In the genomic region with DNA sequence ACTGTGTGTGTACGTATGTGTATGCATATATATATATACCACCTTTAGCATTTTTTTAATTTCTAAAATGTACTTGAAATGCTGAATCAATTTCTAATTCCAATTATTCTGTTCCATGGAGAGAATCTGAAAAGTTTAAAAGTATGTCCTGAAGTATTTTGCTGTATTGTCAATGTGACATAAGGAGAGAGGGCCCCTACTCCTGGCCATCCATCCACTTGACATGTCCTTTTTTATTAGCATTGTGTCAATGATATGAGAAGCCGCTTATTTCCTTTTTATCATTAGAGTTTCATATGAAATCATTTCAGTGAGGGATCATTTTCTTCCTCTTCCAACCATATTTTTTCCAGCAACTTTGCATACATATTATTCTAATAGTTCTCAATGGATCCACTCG, we compare ENCODE assay signal across 32 mouse cellular contexts. TPM values are rescaled to one million over a fixed set of nuclear protein-coding genes. Genes with fewer than 3 reads are reported as not detected.
DNase-seq lines count a peak whose midpoint lies in the region; ATAC-seq and TF ChIP-seq lines count a peak whose summit lies in the region.
"Had no signal": no experiment of that assay in that cellular context is flagged by ENCODE, and none has a peak within 500 bp of the region (broad histone marks: within the 10 kb centered on the region; RNA-seq: fewer than 3 reads in every experiment).

No protein-coding gene starts in this region.

- H3K9ac ChIP-seq in forebrain, postnatal 0 days, result no peak overlapping the region
- no peak overlapping the region for H3K9ac ChIP-seq in neural tube, embryonic 11.5 days (ENCODE audit: low read length)
- H3K9ac ChIP-seq in hindbrain, postnatal 0 days (replicated peaks; ENCODE audit: low read length), result no peak overlapping the region
- H3K9ac ChIP-seq in kidney, embryonic 14.5 days (ENCODE audit: low read depth, low read length), result no peak overlapping the region
- H3K9ac ChIP-seq: heart, embryonic 13.5 days; intestine, embryonic 15.5 days; limb, embryonic 15.5 days; liver, embryonic 13.5 days; stomach, embryonic 15.5 days had no signal

- no peak for DNase-seq in forebrain, embryonic 10.5 days (ENCODE audit: extremely low spot score, low spot score)
- DNase-seq in forebrain, postnatal 0 days, result no peak
- DNase-seq in neural tube, embryonic 11.5 days (ENCODE audit: low spot score), result no peak
- DNase-seq in neural tube, embryonic 10.5 days (ENCODE audit: extremely low spot score, low spot score), result no peak
- no peak for DNase-seq in hindbrain, postnatal 0 days (ENCODE audit: low spot score)
- no peak for DNase-seq in lung, postnatal 36 days
- DNase-seq in right cerebral cortex, postnatal 14 days, result no peak
- DNase-seq: adrenal gland, adult 2 months; cerebellum, adult 2 months; gastrocnemius, adult 2 months; gastrocnemius, postnatal 36 days; heart, adult 2 months; heart, postnatal 10 days; kidney, adult 8-10 months; kidney, postnatal 14 days; layer of hippocampus, adult 9-11 months; liver, embryonic 13.5 days; lung, adult 18-20 months had no signal

- no peak overlapping the region for H3K4me2 ChIP-seq in forebrain, postnatal 0 days (ENCODE audit: low read depth)
- H3K4me2 ChIP-seq in neural tube, embryonic 11.5 days (ENCODE audit: low read depth), result no peak overlapping the region
- H3K4me2 ChIP-seq in hindbrain, postnatal 0 days (ENCODE audit: low read depth, low read length), result peak overlapping the region; percentile 23
- no peak overlapping the region for H3K4me2 ChIP-seq in kidney, embryonic 14.5 days (replicated peaks; ENCODE audit: low read depth, low read length)
- H3K4me2 ChIP-seq: heart, embryonic 13.5 days; intestine, embryonic 15.5 days; limb, embryonic 15.5 days; liver, embryonic 13.5 days; stomach, embryonic 15.5 days had no signal

- no peaks in the 10 kb centered on the region for H3K9me3 ChIP-seq in forebrain, embryonic 10.5 days
- no peaks in the 10 kb centered on the region for H3K9me3 ChIP-seq in forebrain, postnatal 0 days (ENCODE audit: low read length)
- no peaks in the 10 kb centered on the region for H3K9me3 ChIP-seq in neural tube, embryonic 11.5 days (ENCODE audit: control insufficient read depth, low read length)
- no peaks in the 10 kb centered on the region for H3K9me3 ChIP-seq in hindbrain, postnatal 0 days (ENCODE audit: low read length)
- no peaks in the 10 kb centered on the region for H3K9me3 ChIP-seq in kidney, embryonic 14.5 days (ENCODE audit: control insufficient read depth, low read length)
- H3K9me3 ChIP-seq: heart, embryonic 13.5 days; intestine, embryonic 15.5 days; limb, embryonic 10.5 days; limb, embryonic 15.5 days; liver, embryonic 13.5 days; stomach, embryonic 15.5 days had no signal

- peaks cover 38% of the 10 kb centered on the region for H3K4me1 ChIP-seq in forebrain, embryonic 10.5 days
- peaks cover 5% of the 10 kb centered on the region; the same call in 1 of the 2 replicates for H3K4me1 ChIP-seq in forebrain, postnatal 0 days (ENCODE audit: insufficient read depth)
- H3K4me1 ChIP-seq in neural tube, embryonic 11.5 days (ENCODE audit: control insufficient read depth, insufficient read depth, low read length), result peaks cover 3% of the 10 kb centered on the region; the same call in 1 of the 2 replicates
- no peaks in the 10 kb centered on the region for H3K4me1 ChIP-seq in hindbrain, postnatal 0 days (ENCODE audit: insufficient read depth, low read length)
- no peaks in the 10 kb centered on the region for H3K4me1 ChIP-seq in kidney, embryonic 14.5 days (ENCODE audit: control insufficient read depth, insufficient read depth, low read length)
- H3K4me1 ChIP-seq: heart, embryonic 13.5 days; intestine, embryonic 15.5 days; limb, embryonic 15.5 days; liver, embryonic 13.5 days; stomach, embryonic 15.5 days had no signal

- H3K4me3 ChIP-seq in forebrain, embryonic 10.5 days, result no peak overlapping the region
- no peak overlapping the region for H3K4me3 ChIP-seq in forebrain, postnatal 0 days (ENCODE audit: low read depth, low read length)
- H3K4me3 ChIP-seq in neural tube, embryonic 11.5 days (ENCODE audit: low read depth, low read length), result no peak overlapping the region
- no peak overlapping the region for H3K4me3 ChIP-seq in hindbrain, postnatal 0 days (ENCODE audit: low read length)
- H3K4me3 ChIP-seq in kidney, embryonic 14.5 days (ENCODE audit: low read length), result no peak overlapping the region
- H3K4me3 ChIP-seq: erythroblast, embryonic 14.5 days; gastrocnemius, adult 2 months; heart, adult 2 months; heart, embryonic 13.5 days; intestine, embryonic 15.5 days; limb, embryonic 10.5 days; limb, embryonic 15.5 days; liver, embryonic 13.5 days; myocyte; stomach, embryonic 15.5 days had no signal

- H3K36me3 ChIP-seq in forebrain, embryonic 10.5 days (replicated peaks), result no peaks in the 10 kb centered on the region
- no peaks in the 10 kb centered on the region for H3K36me3 ChIP-seq in forebrain, postnatal 0 days (ENCODE audit: insufficient read depth)
- no peaks in the 10 kb centered on the region for H3K36me3 ChIP-seq in neural tube, embryonic 11.5 days (ENCODE audit: control insufficient read depth, insufficient read depth, low read length)
- H3K36me3 ChIP-seq in hindbrain, postnatal 0 days (ENCODE audit: insufficient read depth, low read length), result no peaks in the 10 kb centered on the region
- no peaks in the 10 kb centered on the region for H3K36me3 ChIP-seq in kidney, embryonic 14.5 days (ENCODE audit: control insufficient read depth, insufficient read depth, low read length)
- H3K36me3 ChIP-seq: intestine, embryonic 15.5 days; limb, embryonic 10.5 days; limb, embryonic 15.5 days; liver, embryonic 13.5 days; stomach, embryonic 15.5 days had no signal

- TF ChIP-seq CTCF in forebrain, postnatal 0 days (IDR thresholded peaks at IDR 0.05; ENCODE audit: low read depth), result no peak
- no peak for TF ChIP-seq CTCF in hindbrain, postnatal 0 days (IDR thresholded peaks at IDR 0.05; ENCODE audit: low read depth)

- no peak for ATAC-seq in forebrain, postnatal 0 days
- ATAC-seq in neural tube, embryonic 11.5 days (ENCODE audit: insufficient read depth, low FRiP score, low TSS enrichment), result peak; percentile 51; the same call in 1 of the 2 replicates
- ATAC-seq in hindbrain, postnatal 0 days, result no peak
- ATAC-seq in kidney, embryonic 14.5 days (ENCODE audit: low FRiP score, low TSS enrichment), result no peak
- ATAC-seq: activated CD4-positive, CD25-positive, alpha-beta regulatory T cell, adult 4 months; intestine, embryonic 15.5 days; lung, postnatal 0 days had no signal

- peak overlapping the region; percentile 63; the same call in 1 of the 2 replicates for H3K27ac ChIP-seq in forebrain, embryonic 10.5 days
- no peak overlapping the region for H3K27ac ChIP-seq in forebrain, postnatal 0 days (ENCODE audit: low read depth, low read length)
- peak overlapping the region; percentile 34; the same call in 1 of the 2 replicates for H3K27ac ChIP-seq in neural tube, embryonic 11.5 days (ENCODE audit: low read depth, low read length)
- H3K27ac ChIP-seq in hindbrain, postnatal 0 days, result no peak overlapping the region
- H3K27ac ChIP-seq in kidney, embryonic 14.5 days (ENCODE audit: low read depth, low read length), result no peak overlapping the region
- H3K27ac ChIP-seq: gastrocnemius, adult 2 months; heart, adult 2 months; heart, embryonic 13.5 days; intestine, embryonic 15.5 days; limb, embryonic 10.5 days; limb, embryonic 15.5 days; liver, embryonic 13.5 days; macrophage; stomach, embryonic 15.5 days had no signal

- no peaks in the 10 kb centered on the region for H3K27me3 ChIP-seq in forebrain, embryonic 10.5 days (ENCODE audit: poor library complexity, severe bottlenecking)
- H3K27me3 ChIP-seq in forebrain, postnatal 0 days (ENCODE audit: insufficient read depth, low read length), result no peaks in the 10 kb centered on the region
- H3K27me3 ChIP-seq in neural tube, embryonic 11.5 days (ENCODE audit: control insufficient read depth, insufficient read depth, low read length), result no peaks in the 10 kb centered on the region
- no peaks in the 10 kb centered on the region for H3K27me3 ChIP-seq in hindbrain, postnatal 0 days (ENCODE audit: insufficient read depth, low read length)
- no peaks in the 10 kb centered on the region for H3K27me3 ChIP-seq in kidney, embryonic 14.5 days (ENCODE audit: control insufficient read depth, insufficient read depth, low read length)
- H3K27me3 ChIP-seq: CH12.LX; heart, embryonic 13.5 days; intestine, embryonic 15.5 days; limb, embryonic 15.5 days; liver, embryonic 13.5 days; stomach, embryonic 15.5 days had no signal

- 73% methylated on average over 3 of the region's 3 CpGs for WGBS in forebrain, embryonic 10.5 days
- WGBS in forebrain, postnatal 0 days, result 34% methylated on average over 3 of the region's 3 CpGs
- 52% methylated on average over 3 of the region's 3 CpGs for WGBS in neural tube, embryonic 11.5 days
- WGBS in hindbrain, postnatal 0 days, result 38% methylated on average over 3 of the region's 3 CpGs
- 94% methylated on average over 3 of the region's 3 CpGs for WGBS in kidney, embryonic 14.5 days

RNA-seq across cellular contexts. Expression of gene Epha3, which starts 58.0 kb away (rescaled TPM):
- polyA plus RNA-seq in forebrain, embryonic 10.5 days (2016; fragmentation: Nextera tagmentation; extraction: Ambion mirVana), result 47.0 and 51.8 TPM in 2 replicates
- 47.1 and 48.3 TPM in 2 replicates for total RNA-seq in forebrain, postnatal 0 days (2014; rRNA removed)
- 18.9 and 25.4 TPM in 2 replicates for polyA plus RNA-seq in forebrain, postnatal 0 days (2015; fragmentation: Nextera tagmentation; extraction: Ambion mirVana)
- 91.9 and 94.3 TPM in 2 replicates for polyA plus RNA-seq in neural tube, embryonic 11.5 days (2014; fragmentation: Nextera tagmentation; extraction: Ambion mirVana)
- total RNA-seq in hindbrain, postnatal 0 days (2014; rRNA removed), result 22.8 and 23.3 TPM in 2 replicates
- 10.3 and 11.3 TPM in 2 replicates for polyA plus RNA-seq in hindbrain, postnatal 0 days (2015; fragmentation: Nextera tagmentation; extraction: Ambion mirVana)
- 7.2 and 11.7 TPM in 2 replicates for polyA plus RNA-seq in kidney, embryonic 14.5 days (2014; fragmentation: Nextera tagmentation; extraction: Ambion mirVana)
- total RNA-seq: CH12.LX; hematopoietic stem cell, adult 5-6 weeks; megakaryocyte-erythroid progenitor cell, adult 5-6 weeks had no signal
- polyA plus RNA-seq: erythroblast, embryonic 14.5 days; macrophage had no signal

Comparison
In these comparisons a context has a peak if more than half of its experiments do, and no peak if none do; other contexts are left out.
1. H3K27ac ChIP-seq: peak in forebrain, embryonic 10.5 days (single experiment) and neural tube, embryonic 11.5 days (single experiment); none in forebrain, postnatal 0 days (single experiment), hindbrain, postnatal 0 days (single experiment) and kidney, embryonic 14.5 days (single experiment).